Mouse (Mus musculus): ENCODE measurements around the gene Phgdh.
A peak's percentile ranks its signal among the peaks of the same experiment; 100 is the strongest.

Gene Phgdh

GRCm38 (mm10) chr3:98343235-98343634 lies 3.4 kb upstream of the Phgdh start:
- no peak for DNase-seq

- DNase-seq: no peak
These were observed 1.2 kb upstream of the Phgdh start for GRCm38 (mm10) chr3:98340818-98341594.

GRCm38 (mm10) chr3:98339097-98339705 lies 589 bp downstream of the Phgdh start:
- peak; percentile 42 for DNase-seq

GRCm38 (mm10) chr3:98338584-98339041 lies 1.2 kb downstream of the Phgdh start:
- DNase-seq: peak; percentile 54

- no peak for DNase-seq
These were observed 2.8 kb downstream of the Phgdh start for GRCm38 (mm10) chr3:98336661-98337654.

GRCm38 (mm10) chr3:98335886-98336285 lies 3.9 kb downstream of the Phgdh start:
- no peak for DNase-seq

- no peak for DNase-seq
These were observed 4.5 kb downstream of the Phgdh start for GRCm38 (mm10) chr3:98335331-98335730.

- no peak for DNase-seq
These were observed 5.8 kb downstream of the Phgdh start for GRCm38 (mm10) chr3:98334010-98334409.

GRCm38 (mm10) chr3:98324235-98324634 lies 15.6 kb downstream of the Phgdh start:
- no peak for DNase-seq

- DNase-seq: no peak
These were observed 17.6 kb downstream of the Phgdh start for GRCm38 (mm10) chr3:98322209-98322608.

- DNase-seq: no peak
These were observed 20.6 kb downstream of the Phgdh start for GRCm38 (mm10) chr3:98319190-98319589.

GRCm38 (mm10) chr3:98317143-98317542 lies 22.6 kb downstream of the Phgdh start:
- no peak for DNase-seq

GRCm38 (mm10) chr3:98315181-98315580 lies 24.6 kb downstream of the Phgdh start:
- DNase-seq: no peak

GRCm38 (mm10) chr3:98313294-98314155 lies 26.3 kb downstream of the Phgdh start:
- no peak for DNase-seq

GRCm38 (mm10) chr3:98312867-98313266 lies 26.9 kb downstream of the Phgdh start:
- DNase-seq: peak; percentile 64

GRCm38 (mm10) chr3:98310456-98310855 lies 29.3 kb downstream of the Phgdh start:
- no peak for DNase-seq

GRCm38 (mm10) chr3:98308606-98309005 lies 31.2 kb downstream of the Phgdh start:
- no peak for DNase-seq

- DNase-seq: no peak
These were observed 38.0 kb downstream of the Phgdh start for GRCm38 (mm10) chr3:98301761-98302160.

- DNase-seq: no peak
These were observed 39.5 kb downstream of the Phgdh start for GRCm38 (mm10) chr3:98300266-98300665.

GRCm38 (mm10) chr3:98299391-98300100 lies 40.2 kb downstream of the Phgdh start:
- DNase-seq: no peak

- DNase-seq: no peak
These were observed 43.8 kb downstream of the Phgdh start for GRCm38 (mm10) chr3:98295965-98296364.

All from lung, postnatal 14 days (tissue).